Mouse (Mus musculus): ENCODE measurements around the gene Nampt.
A peak's percentile ranks its signal among the peaks of the same experiment; 100 is the strongest.

Nampt gene

GRCm38 (mm10) chr12:32897199-32898120, 78.1 kb downstream of the Nampt start:
- DNase-seq (ENCODE audit: low read depth, low spot score), result peak; percentile 93

DNA sequence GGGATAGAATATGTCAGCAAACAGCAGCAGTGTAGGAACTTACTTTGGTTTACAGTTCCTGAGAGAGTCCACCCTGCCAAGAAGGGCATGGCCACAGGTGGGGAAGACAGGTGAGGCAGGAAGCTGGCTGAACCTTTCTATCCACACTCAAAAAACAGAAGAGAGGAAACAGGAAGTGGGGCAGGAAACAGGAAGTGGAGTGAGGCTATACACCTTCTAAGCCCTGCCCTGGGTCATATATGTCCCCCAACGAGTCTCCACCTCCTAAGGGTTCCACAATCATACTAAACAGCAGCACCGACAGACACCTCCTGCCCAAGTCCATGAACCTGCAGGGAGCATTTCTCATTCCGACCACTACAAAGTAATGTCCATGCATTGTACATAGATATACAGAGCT, 81.7 kb downstream of the Nampt start:
- DNase-seq (ENCODE audit: low read depth, low spot score), result no peak

Data from brain, adult 2 months (tissue).